Mouse (Mus musculus): ENCODE measurements around the gene Mgat4a. TPM values are rescaled to one million over a fixed set of nuclear protein-coding genes. Genes with fewer than 3 reads are reported as not detected.

The Mgat4a gene
- polyA plus RNA-seq, 3 experiments from 2014 or later, result 4.4 to 13.2 (median 9.5) TPM

GRCm38 (mm10) chr1:37457546-37457945 lies 83.3 kb downstream of the Mgat4a start:
- ATAC-seq, result no peak

DNA sequence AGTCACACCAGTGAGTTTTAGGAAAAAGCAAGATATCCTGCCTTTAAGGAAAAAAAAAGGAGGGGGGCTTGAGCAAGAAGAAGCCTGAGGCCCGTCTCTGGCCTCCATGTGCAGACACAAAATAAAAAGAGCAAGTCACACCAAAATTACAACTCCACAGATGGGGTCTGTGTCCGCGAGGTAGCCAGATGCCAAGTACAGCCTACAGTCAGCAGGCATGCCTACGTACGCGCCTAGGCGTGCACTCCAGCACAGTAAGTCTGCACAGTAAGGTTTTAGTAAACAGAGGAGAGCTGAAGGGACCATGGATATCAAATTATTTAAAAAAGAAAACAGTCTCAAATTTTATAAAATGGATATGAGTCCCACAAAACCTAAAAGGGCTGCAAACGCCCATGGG lies 89.5 kb downstream of the Mgat4a start:
- ATAC-seq, result no peak

- no peak for ATAC-seq
Observed at GRCm38 (mm10) chr1:37448361-37449095, 92.3 kb downstream of the Mgat4a start.

DNA sequence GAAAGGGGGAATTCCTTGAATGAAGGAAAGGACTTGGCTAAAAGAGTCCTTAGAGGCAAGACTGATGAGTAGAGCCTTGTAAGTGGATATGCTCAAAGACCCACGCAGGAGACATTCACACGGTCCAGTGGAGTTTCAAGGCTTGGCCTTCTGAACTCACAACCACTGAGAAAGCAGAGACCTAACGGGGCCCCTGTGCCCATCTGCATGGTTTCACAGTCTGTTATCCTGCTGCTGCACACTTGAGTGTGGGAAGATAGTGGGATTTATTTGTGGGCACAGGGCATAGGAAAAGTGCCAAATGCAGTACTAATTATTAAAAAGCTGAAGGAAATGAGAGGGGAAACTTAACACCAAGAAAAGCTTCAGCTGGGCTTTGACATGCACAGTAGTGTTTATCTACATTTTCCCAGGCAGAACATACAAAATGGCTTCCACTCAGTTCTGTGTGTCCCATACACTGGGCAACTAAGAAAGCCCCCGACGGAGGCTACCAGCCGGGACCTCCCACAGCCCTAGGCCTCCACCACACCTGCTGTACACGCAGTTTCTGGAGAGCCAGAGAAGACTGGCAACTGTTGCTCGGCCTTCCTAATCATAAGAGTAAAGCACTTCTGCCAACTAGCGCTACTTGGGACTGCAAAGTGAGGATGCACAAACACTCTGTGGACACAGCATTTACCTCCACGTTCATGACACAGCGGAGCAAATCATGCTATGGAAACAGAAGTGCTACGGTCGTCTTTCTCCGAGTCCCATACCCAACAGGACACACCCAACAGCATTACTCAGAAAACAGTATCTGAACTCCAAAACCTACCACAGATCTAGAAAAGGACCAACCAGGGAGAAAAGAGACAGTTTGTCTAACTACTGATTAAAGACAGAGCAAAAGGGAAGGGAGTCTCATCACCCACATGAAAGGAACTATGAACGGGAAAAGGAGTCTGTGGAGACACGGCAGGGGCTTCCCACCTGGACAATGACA lies 97.7 kb downstream of the Mgat4a start:
- no peak for ATAC-seq

DNA sequence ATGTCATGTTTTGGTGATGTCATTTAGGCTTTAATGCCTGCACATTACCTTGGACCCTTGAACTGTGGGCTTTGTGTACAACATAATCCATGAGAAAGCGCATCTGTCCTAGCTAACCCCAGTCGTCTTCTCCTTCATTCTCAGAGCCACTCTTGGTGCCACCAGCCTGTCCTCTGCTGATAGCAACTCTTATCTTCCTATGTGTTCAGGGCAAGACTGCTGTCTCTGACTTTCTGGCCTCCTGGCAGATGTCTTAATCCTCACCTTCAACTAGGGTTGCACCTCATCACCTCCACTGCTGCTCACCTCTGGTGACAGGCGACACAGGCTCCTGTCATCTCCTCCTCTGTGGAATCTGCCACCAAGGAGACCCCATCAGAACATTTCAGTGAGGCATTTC lies 104.4 kb downstream of the Mgat4a start:
- ATAC-seq, result no peak

DNA sequence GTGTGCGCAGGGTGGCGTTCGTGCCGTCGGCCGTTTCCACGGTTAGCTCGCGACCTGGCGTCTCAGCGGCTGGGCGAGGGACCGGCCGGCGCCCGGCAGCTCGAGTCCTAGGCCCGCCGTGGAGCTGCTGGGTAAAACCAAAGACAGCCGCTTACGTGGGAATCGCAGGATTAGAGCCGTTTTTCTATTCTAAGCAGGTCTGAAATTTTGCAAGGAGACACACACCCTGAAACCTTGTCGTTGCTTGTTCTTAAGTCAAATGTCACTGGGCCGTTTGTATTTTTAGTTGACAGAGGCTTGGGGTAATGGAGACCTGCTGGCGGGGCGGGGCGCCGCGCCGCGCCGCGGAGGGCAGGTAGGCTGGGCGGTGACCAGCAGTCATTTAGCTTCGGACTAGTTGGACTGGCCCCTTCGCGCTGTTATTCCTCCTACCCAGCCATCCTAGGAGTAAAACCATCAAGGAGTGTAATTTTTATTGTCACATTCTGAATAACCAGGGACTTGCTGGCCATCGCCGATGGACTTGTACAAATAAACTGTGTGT lies 110.4 kb downstream of the Mgat4a start:
- ATAC-seq, result no peak

DNA sequence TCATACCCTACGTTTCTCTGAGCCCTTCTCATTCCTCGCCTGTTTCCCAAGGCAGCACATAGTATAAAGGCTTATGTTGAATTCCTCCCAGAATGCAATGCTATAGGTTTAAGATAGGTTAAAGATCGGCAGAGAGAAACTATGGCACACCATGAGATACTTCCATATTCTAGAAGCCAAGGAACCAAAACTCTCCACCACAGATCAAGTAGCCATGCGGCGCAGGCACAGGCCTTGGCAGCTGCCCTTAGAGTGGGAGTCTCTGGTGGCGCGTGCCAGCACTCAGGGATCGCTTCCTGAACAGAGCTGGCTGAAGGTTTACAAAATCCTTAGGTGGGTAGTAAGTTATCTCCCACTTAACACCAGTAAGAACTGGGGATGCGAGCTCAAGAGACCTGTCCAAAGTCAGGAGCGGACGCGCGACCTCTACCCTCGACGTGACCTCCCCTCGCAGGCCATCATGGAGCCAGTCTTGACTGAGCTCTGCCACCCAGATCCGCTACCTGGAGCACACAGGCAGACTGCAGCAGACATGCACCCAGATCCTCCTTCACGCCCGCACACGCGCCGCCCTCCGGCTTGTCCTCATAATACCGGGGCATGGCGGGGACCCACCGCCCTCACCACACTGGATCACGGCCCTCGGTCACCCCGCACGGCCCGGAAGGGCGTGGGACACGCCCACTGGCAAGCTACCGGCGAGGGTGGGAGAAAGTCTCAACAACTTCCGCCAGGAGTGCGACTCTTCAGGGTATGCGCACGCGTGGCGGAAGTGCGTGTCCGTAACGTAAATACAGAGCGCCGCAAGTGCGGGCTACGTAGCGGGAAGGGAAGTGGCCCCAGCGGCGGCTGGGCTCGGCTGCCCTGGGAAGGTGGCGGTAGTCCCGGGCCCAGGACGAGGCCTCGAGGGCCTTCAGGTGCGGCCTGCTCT lies 111.2 kb downstream of the Mgat4a start, which contains the start of the genes Coa5 and Unc50:
TSS of gene Coa5 (minus strand) at position 738 of the 931 bp plus-strand sequence.
TSS of gene Unc50 (plus strand) at position 774 of the 931 bp plus-strand sequence.
- ATAC-seq, result peak; percentile 97

- ATAC-seq, result no peak
Observed at GRCm38 (mm10) chr1:37428911-37429310, 111.9 kb downstream of the Mgat4a start.

DNA sequence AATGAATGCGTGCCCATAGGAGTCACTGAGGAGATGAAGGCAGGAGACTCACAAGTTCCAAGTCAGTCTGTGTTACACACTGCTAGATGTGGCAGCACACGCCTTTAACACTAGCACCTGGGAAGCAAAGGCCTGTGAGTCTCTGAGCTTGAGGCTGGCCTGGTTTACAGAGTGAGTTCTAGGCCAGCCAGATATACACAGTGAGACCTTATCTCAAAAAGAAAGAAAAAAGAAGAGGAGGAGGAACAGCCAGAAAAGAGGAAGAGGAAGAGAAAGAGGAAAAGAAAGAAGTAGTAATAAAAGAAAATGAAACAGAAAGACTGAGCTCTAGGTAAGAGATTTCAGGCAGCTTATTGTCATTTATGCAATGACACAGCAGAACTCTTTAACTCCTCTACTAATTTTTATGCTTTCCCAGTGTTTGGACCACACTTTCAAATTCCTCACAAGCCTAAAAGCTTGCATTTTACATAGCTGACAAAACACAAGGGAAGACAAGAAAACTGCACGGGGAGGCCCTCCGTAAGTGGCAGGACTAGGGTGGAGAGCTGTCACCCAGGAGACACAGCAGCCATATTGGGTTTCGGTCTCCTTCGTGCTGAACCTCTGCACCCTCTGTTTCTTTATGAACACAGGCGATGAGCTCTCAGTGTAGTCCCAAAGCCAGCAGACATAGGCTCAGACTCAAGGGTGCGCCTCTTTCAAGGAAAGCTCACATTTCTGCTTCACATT lies 113.5 kb downstream of the Mgat4a start:
- ATAC-seq, result no peak

GRCm38 (mm10) chr1:37419420-37419819 lies 121.4 kb downstream of the Mgat4a start:
- ATAC-seq, result peak; percentile 98

GRCm38 (mm10) chr1:37415394-37415793 lies 125.4 kb downstream of the Mgat4a start:
- ATAC-seq, result no peak

- no peak for ATAC-seq
Observed at GRCm38 (mm10) chr1:37409647-37410046, 131.2 kb downstream of the Mgat4a start.

DNA sequence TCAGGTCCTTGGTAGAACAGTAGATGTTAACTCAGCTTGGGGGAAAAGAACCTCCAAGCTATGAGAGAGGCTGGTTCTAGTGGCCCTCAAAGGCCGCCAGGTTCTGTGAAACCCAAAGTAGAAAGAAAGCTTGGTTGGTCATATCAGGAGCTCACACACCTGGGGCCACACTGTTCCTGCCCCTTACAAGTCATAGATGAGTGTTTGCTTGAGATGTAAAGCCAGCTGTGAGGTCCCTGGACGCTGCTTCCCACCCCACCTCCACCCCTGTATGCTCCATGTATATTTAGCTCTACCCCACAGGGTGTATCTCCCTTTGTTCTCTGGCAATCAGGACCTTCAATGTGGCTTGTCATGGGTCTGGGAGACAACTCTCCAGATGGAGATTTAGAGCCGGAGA lies 132.1 kb downstream of the Mgat4a start:
- ATAC-seq, result no peak

DNA sequence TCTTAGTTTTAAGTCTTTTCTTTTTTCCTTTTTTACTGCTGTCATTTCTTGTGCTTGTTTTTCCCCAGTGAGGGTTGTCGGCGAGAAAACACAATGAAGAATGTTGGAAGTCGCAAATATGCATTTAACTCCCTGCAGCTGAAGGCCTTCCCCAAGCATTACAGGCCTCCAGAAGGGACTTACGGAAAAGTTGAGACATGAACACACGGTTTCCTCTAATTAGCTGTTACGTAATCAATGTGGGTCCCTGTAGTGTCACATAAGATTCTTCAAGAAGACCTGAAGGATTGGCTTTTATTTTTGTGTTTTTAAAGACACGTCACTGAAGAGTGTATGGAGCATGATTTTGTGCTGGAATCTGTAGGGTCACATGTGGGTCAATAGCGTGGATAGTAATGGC lies 132.8 kb downstream of the Mgat4a start:
- ATAC-seq, result no peak

DNA sequence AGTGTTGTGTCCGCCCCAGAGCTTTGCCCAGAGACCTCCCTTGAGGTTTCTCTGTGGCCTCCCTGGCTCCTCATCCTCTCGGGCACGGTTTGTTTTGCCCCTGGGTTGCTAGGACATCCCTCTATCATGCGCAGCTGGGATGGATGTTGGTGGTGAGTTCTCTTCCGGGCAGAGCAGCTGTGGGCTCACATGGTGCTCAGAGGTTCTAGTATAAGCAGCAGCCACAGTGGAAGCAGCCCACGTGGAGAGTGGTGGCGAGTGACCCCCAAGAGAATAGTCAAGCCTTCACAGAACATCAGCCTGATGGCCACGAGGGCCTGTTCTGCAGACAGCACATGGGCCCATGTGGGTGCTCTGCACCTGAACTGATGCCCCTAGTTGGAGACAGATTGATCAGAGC lies 133.6 kb downstream of the Mgat4a start:
- ATAC-seq, result no peak

- ATAC-seq, result no peak
Observed at GRCm38 (mm10) chr1:37405137-37405536, 135.7 kb downstream of the Mgat4a start.

- no peak for ATAC-seq
Observed at GRCm38 (mm10) chr1:37401687-37402086, 139.1 kb downstream of the Mgat4a start.

DNA sequence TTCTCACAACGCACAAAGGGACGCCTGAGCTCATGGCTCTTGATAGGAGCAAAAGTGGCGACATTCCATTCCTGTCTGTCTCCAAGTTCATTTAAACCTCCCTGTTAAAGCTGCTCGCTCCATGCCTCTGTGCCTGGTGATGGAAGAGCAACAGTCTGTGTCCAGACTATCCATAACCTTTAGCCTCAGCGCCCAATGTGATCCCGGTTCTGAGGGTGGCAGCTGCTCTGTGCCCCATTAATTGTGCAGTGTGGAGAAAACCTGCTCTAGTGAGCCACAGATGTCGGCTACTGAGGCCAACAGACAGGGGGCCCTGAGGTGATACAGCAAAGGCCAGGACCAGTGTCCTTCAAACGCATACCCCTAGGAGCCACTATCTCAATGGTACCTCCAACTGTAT lies 141.1 kb downstream of the Mgat4a start:
- no peak for ATAC-seq

DNA sequence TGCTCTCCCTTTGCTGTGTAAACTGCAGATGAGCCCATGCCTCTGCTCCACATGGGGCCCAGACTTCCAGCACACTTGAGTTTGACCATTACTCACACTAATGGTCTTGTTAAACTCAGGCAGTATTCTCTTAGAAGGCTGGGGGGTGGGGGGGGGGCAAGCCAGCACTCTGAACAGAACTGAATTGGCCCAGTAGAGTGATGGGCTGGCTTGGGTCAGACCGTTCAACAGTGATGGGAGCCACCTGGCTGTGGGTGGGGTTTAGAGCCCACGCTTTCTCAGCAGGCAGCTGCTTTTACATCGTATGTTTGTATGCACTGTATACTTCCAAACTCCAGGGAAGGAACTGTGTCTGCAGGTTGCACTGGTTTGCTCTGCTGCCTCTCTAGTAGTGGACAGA lies 141.9 kb downstream of the Mgat4a start:
- no peak for ATAC-seq

- ATAC-seq, result no peak
Observed at GRCm38 (mm10) chr1:37396481-37396880, 144.3 kb downstream of the Mgat4a start.

GRCm38 (mm10) chr1:37393174-37393573 lies 147.6 kb downstream of the Mgat4a start:
- ATAC-seq, result no peak
